Mouse (Mus musculus): ENCODE data around the gene H1f0.
A peak's percentile ranks its signal among the peaks of the same experiment; 100 is the strongest.

H1f0 gene

DNA sequence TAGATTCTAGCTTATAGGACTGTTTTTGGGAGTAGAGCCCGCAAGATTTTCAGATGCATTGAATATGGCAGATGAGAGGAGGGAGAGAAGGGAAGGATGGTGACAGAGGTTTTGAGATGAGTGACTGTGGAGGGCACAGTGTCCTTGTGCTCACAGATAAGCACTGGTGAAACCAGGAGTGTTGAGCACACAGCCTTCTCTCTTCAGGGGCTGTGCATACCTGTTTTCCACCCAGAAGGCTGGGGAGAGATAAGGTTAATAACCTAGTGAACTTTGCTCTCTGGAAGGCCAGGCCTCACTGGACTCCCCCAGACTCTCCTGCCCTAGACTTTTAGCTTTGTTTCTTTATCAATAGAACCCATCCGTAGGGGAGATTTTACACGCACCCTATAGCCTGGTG lies 40.2 kb downstream of the H1f0 start:
- no peak for DNase-seq (ENCODE audit: low read depth, low spot score)

DNA sequence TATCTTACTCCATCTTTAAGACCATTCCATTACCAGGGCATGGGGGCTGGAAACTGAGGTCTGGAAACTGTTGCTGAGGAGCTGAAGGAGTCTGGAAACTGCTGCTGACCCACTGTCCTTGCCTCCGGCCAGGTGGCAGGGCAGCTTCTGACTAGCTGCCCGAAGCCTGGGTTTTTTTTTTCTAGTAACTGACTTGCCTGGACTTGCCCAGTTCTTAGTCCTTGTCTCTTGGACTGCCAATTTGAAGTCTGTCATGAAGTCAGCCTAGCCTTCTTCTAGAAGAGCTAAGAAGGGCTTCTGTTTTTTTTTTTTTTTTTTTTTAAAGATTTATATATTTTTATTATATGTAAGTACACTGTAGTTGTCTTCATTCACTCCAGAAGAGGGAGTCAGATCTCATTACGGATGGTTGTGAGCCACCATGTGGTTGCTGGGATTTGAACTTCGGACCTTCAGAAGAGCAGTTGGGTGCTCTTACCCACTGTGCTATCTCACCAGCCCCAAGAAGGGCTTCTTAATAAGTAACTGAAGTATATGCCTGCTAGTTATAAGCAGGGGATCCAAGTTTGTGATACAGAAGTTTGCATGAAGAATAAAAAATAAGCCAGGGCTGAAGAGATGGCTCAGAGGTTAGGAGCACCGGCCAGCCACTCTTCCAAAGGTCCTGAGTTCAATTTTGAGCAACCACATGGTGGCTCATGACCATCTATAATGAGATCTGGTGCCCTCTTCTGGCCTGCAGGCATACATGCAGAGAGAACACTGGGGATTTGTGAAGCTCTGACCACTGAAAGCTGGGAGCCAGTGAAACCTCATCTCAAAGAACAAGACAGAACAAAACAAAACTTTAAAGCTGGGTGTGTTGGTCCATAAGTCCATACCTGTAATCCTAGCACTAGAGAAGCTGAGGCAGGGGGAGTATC lies 43.1 kb downstream of the H1f0 start:
- DNase-seq (ENCODE audit: low read depth, low spot score): peak; percentile 75

DNA sequence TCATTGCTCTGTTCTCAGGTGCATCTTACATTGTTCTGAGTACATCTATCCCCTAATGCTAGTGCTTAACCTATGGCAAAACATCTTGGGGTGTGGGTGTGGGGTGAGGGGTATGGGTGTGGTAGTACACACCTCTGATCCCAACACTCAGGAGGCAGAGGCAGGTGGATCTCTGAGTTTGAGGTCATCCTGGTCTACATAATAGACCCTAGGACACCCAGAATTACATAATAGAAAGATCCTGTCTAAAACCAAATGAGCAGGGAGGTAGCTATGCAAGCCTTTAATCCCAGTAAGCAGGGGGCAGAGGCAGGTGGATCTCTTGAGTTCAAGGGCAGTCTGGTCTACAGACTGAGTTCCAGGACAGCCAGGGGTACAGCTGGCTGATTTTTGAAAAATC lies 45.5 kb downstream of the H1f0 start:
- no peak for DNase-seq (ENCODE audit: low read depth, low spot score)

DNA sequence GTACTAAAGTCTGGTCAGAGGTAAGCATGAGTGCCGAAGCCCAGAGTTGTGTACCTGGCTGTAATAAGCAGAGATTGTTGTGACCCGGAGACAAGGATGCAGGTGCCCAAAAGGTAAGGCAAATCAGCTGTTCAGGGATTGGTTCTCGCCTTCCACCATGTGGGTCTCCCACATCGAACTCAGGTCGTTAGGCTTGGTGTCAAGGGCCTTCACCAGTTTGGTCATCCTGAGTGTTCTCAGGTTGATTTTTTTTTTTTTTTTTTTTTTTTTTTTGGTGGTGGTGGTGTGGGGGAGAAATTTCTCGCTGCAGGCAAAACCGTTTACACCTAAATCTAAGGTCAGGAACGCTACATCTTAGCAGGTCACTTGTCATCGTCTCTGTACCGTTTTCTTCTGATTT lies 46.2 kb downstream of the H1f0 start:
- no peak for DNase-seq (ENCODE audit: low read depth, low spot score)

DNA sequence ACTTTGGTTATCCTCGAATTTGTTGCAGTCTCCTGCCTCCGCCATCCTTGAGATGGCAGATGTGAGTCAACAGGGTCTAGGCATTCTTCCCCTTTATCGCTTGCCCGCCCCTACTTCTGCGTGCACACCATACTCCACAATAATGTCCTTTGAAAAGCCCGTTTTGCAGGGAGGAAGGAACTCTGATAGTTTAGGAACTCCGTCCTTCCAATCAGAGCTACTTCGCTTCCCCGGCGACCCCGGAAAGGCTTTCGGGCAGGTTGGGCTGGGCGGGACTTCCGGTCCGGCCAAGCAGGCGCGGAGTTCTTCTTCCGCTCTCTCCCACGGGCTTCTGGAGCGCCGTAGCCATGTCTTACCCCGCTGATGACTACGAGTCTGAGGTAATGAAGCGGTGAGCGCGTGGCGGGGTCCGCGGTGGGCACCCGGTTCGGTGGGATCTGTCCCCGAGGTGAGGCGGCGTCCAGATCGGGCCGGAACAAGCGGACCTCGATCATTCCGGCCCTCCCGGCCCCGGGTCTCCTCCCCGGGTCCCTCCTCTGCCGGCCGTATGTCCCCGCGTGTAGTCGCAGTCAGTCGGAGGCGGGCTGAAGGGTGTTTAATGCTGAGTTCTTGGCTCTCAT lies 46.8 kb downstream of the H1f0 start, which contains the start of gene Eif3l:
Gene Eif3l (plus strand): TSS at position 267 of the 620 bp plus-strand sequence.
- peak; percentile 93 for DNase-seq (ENCODE audit: low read depth, low spot score)

DNA sequence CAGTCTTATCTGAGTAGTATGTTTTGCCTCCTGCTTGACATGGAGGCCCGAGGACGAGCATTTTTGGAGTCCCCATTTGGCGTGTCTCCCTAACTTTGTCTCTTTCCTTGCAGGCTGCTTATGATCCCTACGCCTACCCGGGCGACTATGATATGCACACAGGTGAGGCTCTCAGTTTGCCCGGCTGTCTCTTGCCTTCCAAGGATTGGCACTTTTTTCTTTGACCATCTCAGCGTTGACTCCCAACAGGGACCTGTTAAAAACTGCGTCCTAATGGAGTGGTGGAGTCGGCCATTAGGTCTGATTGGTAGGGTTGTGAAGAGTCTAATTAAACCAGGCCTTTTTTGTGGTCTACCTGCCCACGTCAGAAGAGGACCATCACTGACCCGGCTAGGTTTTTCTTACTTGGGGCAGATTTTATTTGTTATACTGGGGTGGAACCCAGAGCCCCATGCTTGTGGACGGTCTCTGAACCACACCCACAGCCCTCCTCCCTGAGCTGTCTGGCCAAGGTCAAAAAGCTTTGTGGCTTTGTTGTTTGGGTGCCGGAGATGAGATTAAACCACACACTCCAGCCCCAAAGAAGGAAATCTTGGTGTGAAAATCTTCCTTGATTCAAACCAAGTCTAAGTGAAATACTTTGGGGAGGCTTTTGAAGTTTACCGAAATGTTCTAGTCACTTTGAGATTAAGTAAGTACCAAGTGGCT lies 47.6 kb downstream of the H1f0 start:
- peak; percentile 65 for DNase-seq (ENCODE audit: low read depth, low spot score)

DNA sequence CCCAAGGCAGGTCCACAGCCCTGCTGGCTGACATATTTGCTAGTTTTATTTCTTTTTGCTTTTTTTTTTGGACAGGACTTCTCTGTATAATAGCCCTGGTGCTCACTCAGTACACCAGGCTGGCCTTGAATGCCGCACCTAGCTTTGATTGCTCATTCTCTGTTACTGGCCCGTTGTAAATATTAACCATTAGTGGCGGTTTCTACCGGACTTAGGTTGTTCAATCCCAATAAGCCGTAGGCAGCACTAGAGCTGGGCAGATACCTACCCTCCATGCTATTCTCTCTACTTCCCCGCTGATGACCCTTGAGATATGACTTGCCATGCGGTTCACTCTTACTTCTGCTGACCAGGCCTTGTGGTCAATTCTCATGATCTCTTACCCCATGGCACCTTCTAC lies 51.3 kb downstream of the H1f0 start:
- no peak for DNase-seq (ENCODE audit: low read depth, low spot score)
